Mouse (Mus musculus) cerebellum, adult (tissue): ENCODE results near the gene Cyct.
A peak's percentile ranks its signal among the peaks of the same experiment; 100 is the strongest.

Experiments
- ATAC-seq: cut with Nextera tagmentation; 2 replicates; pipeline ENCODE4 v1.9.2; 2017; ENCODE audit warnings: mild to moderate bottlenecking, moderate library complexity, mixed read lengths; ENCODE audit not compliant: insufficient number of reproducible peaks, low FRiP score, low TSS enrichment

Gene Cyct

DNA sequence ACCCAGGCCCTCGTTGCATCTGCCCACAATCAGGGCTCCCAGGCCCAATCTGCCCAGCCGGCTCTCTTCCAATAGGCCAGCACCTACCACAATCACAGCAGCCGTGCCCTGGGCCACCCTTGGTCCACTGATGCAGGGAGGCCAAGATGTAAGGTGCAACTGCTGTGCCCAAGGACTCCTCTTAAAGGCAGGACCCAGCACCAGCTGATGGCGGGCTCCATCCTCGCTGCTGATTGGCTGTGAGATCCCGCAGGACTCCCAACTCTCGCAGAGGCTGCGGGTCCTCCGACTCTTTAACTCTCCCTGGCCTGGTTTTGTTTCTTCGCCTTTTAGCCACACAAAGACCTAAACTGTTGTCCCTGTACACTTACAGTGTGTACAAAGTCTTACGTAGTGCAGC lies at the start of gene Cyct:
Gene Cyct (minus strand): TSS at position 225 of the 400 bp plus-strand sequence.
- ATAC-seq: no peak

DNA sequence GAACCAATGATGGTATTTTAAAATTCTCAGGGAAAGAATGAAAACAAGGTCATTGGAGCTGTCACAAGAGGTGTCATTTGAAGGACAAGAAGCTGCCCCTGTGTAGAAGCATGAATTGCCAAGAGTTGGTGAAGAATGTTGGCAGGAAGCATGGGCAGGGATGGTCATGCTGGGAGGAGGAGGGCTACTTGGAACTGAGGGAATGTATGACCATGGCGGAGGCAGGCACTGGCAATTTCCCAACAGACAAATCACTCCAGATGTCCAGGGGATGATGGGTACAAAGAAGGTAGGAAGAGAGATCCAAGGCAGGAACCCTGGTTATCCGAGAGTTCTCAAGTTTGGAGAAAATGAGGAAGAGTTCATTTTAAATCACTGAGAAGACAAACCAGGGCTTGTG lies 49.7 kb upstream of the Cyct start:
- ATAC-seq: no peak

DNA sequence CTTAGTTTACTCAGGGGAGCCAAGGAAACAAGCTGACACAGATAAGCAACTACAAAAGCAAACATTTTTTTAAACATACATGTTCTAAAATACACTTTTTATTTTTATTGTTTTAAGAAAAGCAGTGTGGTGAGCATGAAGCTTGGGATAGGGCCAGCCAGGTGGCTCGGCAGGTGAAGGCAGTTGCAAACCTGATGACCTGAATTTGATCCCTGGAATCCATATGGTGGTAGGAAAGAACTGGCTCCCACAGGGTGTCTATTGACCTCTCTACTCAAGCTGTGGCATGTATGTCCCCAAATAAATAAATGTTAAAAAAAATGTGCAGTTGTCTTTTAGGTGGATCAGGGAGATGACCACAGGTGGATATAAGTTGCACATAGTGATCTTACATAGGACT lies 49.3 kb upstream of the Cyct start:
- no peak for ATAC-seq

DNA sequence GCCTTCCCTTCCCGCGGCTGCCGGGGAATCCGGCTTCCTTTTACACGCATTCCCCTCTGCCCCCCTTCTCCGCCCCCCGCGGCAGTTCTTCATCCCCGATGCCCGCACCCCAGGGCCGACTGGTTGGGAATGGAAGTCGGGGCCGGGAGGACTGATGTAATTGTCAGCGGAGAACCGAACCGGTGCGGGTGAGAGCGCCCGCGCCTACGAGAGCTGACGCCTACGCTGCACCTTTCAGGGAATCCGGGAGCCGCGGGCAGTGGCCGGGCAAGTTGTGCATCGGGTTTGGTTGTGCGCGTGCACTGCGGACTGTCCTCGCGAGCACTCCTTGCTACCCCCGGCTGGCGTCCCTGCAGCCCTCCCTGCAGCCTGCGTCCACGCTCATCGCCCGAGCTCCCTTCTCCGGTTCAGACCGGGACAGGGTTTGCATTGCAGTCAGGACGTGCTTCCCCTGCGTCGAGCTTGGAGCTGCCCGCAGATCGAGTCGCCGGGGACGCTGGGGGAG lies 46.7 kb upstream of the Cyct start:
- peak; percentile 72 for ATAC-seq

DNA sequence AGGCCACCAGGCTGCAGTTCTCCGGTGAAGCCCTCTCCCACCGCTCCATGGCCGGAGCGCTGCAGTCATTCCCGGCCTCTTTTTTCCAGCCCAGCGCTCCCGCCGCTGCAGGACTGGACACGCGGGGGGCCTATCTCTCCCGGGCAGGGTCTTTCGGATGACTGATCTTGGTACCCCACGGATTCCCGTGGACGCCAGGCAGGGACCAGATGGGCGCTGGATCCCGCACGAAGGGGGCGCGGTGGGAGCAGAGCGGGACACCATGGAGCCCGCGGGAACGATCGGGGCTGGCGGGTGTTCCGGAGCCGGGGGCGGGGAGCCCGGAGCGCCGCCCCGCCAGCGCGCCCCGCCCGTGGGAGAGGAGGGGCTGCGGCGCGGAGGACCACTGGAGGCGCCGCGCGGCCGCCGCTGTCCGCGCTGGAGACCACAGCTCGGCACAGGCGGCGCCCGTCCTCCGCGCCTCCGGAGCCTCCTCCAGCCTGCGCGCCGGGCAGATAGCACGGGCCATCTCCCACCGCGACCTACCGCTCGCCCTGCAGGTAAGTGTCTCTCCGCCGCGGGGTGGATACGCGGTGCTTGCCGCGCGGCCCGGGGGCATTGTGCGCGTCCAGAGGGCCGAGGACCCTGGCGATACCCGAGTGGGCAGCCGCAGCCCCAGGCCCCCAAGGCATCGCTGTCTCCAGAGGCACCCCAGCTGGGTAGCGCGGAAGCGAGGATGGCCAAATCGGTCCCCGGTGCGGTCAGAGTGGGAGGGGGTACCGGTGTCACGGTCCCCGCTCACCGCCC lies 46.1 kb upstream of the Cyct start, which contains the start of gene Osbpl6:
Gene Osbpl6 (plus strand): TSS at position 358 of the 786 bp plus-strand sequence.
- peak; percentile 71 for ATAC-seq

DNA sequence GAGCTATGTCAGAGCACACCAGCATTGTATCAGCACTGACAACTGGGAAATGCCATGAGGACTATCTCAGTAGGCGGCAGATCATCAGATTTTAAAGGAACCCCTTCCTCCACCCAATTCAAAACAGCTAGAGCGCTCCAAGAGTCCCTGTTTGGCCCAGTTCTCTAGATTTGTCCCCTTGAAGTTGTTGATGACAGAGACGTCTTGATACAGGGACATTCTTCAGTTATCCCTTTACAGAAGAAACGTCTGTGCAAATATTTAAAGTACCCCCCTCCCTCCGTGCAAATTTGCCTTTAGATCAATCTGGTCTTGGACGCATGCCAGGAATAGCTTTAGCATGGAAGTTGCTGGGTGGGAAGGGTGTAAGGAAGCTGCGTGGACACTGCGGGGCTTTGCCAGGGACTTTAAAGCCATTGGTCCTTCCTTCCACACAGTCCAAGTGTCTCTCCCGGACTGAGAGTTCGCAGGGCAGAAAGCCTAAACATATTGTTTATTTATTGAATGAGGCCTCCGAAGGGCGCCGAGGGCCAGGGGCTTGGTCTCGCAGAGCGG lies 45.4 kb upstream of the Cyct start:
- ATAC-seq: 0 out of 2 replicates have a peak, but pooled peaks have one; percentile 6

DNA sequence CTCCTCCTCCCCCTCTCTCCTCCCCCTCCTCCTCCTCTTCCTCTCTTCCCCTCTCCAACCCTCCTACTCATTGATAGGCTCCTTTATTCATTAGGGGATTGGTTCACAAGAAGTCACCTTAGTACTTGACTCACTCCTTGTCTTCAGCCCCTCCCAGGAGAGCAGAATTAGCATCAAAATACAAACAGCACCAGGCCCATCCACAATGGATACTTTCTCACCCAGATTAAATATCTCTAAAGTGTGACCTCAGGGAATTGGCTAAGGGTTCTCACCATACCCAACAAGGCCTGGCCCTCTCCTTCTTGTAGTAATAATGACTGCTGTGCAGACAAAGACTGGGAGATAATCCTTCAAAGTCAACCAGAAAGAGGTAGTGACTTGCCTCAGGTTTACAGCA lies 39.9 kb upstream of the Cyct start:
- ATAC-seq: no peak

DNA sequence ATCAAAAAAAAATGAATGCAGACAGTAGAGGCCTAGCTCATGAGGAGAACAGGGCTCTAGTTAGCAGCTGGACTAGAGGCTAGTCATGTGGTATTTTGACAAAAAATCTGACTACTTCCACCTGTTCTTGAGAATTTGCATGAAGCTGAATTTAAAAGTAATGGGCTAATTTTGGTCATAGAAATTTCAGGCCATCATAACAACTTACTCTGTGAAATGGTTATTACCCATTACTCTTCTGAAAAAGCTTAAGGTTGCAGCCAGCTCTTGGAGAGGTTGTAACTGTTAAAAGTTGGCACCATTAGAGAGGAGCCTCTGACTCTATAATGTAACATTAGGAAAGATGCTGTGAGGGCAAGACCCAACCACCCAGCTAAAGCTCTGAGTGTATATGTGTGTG lies 26.3 kb upstream of the Cyct start:
- no peak for ATAC-seq

DNA sequence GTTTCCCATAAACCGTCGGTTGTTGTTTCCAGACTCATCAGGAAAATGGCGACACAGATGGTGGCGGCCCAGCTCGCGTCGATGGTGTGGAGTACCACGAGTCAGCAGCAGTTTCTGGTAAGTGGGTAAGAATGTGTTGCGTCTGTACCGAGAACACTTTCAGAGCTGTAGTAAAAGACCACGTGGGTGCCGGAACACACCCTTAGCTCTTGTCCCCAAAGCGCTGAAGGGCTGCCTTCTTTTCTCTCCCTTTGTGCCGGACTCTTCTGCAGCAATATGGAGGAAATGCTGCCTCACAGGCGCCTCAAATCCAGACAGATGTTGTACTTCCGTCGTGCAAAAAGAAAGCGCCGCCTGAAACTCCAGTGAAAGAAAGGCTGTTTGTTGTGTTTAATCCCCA lies 18.4 kb upstream of the Cyct start:
- no peak for ATAC-seq

DNA sequence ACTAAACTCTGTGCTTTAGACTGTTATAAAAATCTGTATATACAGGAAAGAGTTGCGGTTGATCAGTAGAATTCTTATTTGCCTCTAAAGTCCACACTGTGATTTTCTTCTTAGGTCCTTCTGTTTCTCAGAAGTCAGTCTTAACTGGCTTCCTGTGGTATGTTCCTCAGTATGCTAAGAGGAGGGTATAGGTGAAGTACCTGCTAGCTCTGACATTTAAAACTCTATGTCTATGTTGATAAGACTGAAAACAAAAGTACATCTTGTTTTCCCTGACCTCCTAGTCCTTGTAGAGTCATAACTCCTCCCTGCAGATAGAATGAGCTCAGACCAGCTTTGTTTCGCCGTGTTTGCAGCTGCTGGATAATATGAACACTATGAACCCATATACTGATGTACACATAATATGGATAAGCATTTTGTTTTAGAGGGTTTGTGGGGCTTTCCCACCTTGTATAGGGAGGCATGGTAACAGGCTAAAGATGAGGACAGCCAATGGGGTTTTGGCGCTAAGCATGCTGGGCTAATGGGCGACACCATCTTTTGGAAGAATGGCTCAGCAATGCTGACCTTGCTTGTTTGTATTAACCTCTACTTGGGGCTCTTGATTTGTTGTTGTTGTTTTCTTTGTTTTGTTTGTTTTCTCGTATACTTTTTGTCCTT lies 14.4 kb upstream of the Cyct start:
- no peak for ATAC-seq

DNA sequence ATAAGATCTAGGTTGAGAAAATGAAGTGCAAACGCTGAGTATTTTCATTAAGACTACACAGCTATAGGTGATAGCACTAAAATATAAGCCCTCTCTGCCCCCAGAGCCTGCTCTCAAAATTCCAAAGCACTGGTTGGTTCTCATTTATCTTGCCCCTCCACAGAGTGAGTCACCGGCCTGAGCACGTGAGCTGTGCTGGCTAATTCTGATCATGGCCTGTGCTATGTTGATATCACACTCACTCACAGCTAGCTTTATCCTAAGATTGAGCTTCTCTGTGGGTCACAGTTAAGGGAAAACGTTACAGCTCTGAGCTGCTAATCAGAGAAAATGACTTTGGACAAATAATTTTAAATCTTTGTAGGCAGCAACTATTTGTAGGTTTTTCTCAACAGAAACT lies 12.0 kb upstream of the Cyct start:
- ATAC-seq: no peak

DNA sequence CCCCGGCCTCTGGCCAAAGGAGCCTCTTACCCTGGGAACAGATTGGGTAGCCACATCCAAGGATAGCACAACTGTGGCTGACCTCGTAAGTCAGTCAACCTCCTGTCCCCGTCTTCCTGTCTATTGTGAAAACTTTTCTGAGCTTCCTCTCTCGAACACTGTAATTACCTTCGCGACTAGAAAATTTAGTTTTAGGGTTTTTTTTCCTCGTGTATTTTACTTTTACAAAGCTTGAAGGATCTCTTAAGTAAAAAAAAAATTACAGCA lies 10.3 kb upstream of the Cyct start:
- ATAC-seq: no peak

DNA sequence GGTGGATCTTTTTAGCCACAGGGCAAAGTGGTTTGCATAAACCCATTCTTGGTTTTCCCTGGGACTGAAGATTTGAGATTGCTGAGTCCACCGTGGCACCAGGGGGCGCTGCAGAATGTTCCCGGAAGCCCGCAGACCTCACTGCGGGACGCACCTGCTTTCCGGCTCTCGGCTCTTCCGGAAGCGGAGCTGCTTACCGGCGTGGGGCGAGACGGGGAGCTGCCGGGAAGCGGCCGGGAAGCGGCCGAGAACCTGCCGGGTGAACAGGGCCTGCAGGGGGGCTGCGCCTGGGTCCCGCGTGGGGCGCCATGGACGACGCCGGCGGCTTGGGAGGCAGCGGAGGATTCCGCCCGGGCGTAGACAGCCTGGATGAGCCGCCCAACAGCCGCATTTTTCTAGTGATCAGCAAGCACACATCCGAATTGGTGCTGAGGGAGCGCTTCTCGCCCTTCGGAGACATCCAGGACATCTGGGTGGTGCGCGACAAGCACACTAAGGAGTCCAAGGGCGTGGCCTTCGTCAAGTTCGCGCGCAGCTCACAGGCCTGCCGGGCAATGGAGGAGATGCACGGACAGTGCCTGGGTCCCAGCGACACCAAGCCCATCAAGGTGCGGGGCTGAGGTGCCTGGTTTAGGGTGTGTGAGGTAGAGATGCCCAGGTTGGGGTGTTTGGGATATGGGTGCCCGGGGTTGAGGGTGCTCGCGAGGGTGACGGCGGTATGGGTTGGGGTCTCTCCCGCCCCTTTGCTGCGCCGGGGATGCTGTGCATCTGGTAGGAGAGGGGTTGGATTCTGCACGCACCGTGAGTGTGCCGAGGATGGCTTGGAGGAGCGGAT lies 9.8 kb upstream of the Cyct start, which contains the start of gene Rbm45:
Gene Rbm45 (plus strand): TSS at position 164 of the 835 bp plus-strand sequence.
- peak; percentile 93 for ATAC-seq

DNA sequence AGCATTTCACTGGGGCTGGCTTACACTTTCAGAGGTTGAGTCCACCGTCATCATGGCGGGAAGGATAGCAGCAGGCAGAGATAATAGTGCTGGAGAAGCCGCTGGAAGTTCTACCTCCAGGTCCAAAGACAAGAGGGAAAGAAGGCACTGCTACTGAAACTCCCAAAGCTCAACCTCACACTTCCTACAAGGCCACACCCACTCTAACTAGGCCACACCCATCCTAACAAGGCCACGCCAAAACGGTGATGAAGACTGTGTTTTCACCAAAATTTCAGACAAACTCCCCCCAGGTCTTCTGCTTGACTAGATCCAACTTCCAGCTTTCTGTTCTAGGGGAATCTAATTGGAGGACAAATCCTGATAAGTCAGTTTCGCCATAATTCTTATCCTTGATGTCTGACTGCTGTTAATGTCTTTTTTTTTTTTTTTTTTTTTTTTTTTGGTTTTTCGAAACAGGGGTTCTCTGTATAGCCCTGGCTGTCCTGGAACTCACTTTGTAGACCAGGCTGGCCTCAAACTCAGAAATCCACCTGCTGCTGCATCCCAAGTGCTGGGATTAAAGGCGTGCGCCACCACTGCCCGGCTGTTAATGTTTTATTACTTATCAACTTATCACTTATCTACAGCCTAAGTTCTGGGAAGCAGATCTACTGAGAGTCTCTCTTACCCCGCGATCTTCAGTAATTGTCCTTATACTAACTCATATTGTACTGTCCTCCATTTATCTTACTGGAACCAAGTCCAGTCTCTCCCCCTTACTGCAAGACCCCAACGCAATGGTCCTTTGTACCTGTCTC lies 8.8 kb upstream of the Cyct start:
- no peak for ATAC-seq

DNA sequence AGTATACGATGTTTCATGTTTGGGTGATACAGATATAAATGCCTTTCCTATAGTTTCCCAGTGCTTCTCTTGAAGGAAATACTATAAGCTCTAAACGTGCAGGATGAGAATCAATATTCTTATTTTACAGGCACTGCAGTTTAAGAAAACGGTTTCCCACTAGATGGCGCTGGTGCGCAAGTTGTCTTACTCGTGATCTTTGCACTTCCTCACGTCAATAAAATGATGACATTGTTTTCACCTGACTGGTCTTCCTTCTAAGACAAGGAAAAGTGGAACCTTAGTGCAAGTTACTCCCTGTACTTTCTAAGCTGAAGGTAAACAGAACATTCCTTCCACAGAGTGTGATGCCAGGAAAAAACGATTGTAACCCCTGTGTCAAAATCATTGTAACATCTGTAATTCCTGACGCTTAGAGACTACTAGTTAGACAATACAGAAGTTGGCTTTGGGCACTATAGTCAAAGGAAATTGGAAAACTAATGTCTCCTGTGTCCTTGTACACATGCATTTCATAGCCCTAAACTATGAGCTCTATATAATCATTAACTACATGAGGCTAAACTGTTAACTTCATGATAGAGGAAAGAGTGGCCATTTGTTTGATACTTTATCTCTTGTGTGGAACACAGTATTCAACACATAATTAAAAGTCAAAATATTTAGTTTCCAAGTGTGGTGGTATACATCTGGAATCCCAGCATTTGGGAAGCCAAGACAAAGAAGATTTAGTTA lies 7.1 kb upstream of the Cyct start:
- ATAC-seq: no peak

DNA sequence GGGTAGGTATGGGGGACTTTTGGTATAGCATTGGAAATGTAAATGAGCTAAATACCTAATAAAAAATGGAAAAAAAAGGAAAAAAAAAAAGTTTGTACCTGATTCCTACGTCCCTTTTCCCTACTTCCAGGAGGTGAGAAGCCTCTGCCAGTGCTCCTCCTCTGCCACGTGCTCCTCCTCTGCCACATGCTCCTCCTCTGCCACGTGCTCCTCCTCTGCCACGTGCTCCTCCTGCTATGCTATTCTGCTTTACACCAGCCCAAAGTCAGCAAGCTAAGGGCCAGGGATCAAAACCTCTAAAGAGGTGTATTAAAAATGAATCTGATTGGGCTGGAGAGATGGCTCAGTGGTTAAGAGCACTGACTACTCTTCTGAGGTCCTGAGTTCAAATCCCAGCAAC lies 5.6 kb upstream of the Cyct start:
- no peak for ATAC-seq

DNA sequence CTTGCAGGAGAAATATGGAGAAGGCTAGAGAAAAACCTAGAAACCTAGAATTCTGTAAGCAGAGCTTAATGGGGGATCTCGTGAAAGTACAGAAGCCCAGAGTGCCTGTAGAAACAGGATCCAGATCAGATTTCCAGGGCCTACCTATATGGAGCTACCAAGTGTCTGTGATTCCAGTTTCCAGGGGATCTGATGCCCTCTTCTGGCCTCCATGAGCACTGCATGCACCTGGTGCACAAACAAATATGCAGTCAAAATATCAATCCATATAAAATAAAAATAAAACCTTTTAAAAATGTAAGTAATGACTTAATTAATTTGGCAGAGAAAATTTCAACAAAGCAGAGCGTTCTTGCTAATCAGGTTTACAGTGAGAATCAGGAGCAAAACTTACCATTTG lies 1.9 kb upstream of the Cyct start:
- no peak for ATAC-seq

DNA sequence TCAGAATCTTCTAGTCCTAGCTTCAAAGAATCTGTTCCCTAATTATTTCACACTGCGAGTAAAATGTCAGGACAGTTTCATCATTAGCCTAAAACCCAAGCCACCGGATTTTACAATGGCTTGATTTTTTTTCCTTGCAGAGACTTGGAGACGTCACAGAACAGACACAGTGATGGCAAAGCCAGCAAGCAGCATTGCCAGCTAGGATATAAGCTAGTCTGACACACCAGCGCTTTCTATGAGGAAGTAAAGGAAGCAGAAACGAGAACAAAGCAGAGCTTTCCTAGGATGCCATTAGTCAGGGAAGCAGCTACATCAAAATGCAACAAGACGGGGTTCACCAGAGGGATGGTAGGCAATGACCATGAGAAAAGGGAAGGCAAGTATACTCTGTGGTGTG lies 12.4 kb downstream of the Cyct start:
- ATAC-seq: no peak

DNA sequence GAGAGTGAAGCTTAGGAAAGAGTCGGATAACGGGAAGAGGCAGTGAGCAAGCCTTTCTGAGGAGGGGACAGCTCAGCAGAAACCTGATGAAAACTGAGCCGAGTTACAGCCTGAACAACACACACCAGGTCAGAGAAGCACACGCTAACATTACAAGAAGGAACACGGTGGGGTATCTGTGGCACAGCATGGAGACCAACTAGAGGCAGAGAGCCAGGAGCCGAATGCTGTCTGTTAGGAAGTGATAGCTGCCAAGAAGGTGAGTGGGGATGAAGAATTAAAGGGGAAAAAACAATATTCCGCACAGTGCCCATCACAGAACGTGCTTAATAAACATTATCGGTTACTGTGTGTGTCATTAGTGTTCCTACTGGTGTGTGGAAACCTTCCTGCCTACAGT lies 18.1 kb downstream of the Cyct start:
- peak; percentile 26; the same call in 1 of the 2 replicates for ATAC-seq
